Mouse (Mus musculus) liver, embryonic 14.5 days (tissue): Measurements from ENCODE around the gene Sh3d19. TPM values are rescaled to one million over a fixed set of nuclear protein-coding genes. Genes with fewer than 3 reads are reported as not detected.
A peak's percentile ranks its signal among the peaks of the same experiment; 100 is the strongest.

Experiments
- ATAC-seq: fragments of 200-750 bp; cut with Nextera tagmentation; 2 replicates; pipeline ENCODE4 v1.8.0; 2017; ENCODE audit warnings: moderate number of reproducible peaks, mild to moderate bottlenecking, moderate library complexity; ENCODE audit not compliant: insufficient read depth
- DNase-seq, 3 experiments: peaks; one replicate each; pipeline ENCODE4 v3.0.0-alpha.2; 2012 to 2013; ENCODE audit warnings: low read depth in 3 of 3, low spot score in 3 of 3
- H3K27ac ChIP-seq: fragments of 300-500 bp; sonication (generic); 2 replicates; pipeline ENCODE4 v1.5.1; 2014; ENCODE audit warnings: moderate library complexity, mild to moderate bottlenecking, control low read depth, inconsistent platforms
- H3K27me3 ChIP-seq: fragments of 300-500 bp; sonication (generic); 2 replicates; pipeline ENCODE4 v1.6.1; 2014; ENCODE audit warnings: mild to moderate bottlenecking, low read length, moderate library complexity; ENCODE audit not compliant: control insufficient read depth, insufficient read depth
- H3K36me3 ChIP-seq: fragments of 300-500 bp; sonication (generic); replicated peaks from 2 replicates; pipeline ENCODE4 v1.6.1; 2014; ENCODE audit warnings: low read depth; ENCODE audit not compliant: control insufficient read depth, insufficient read depth
- H3K4me1 ChIP-seq, 2 experiments: fragments of 200-500 bp in 1 of 2; fragments of 300-500 bp in 1 of 2; sonication (generic) in 1 of 2; replicated peaks; 2 replicates each; pipeline ENCODE4 v1.6.1; 2012 to 2014; ENCODE audit warnings: antibody characterized with exemption in 1 of 2, inconsistent platforms in 1 of 2, low read length in 1 of 2; ENCODE audit not compliant: control insufficient read depth in 2 of 2, insufficient read depth in 2 of 2
- H3K4me2 ChIP-seq: fragments of 300-500 bp; sonication (generic); 2 replicates; pipeline ENCODE4 v1.6.1; 2014; ENCODE audit warnings: low read depth, mild to moderate bottlenecking, control low read depth, moderate library complexity
- H3K4me3 ChIP-seq, 2 experiments: fragments of 200-500 bp in 1 of 2; fragments of 300-500 bp in 1 of 2; sonication (generic) in 1 of 2; 2 replicates each; pipeline ENCODE4 v1.5.1; 2012 to 2014; ENCODE audit warnings: low read depth in 2 of 2, low read length in 2 of 2, mild to moderate bottlenecking in 2 of 2, control low read depth in 1 of 2, inconsistent platforms in 1 of 2, moderate library complexity in 1 of 2; ENCODE audit not compliant: insufficient read depth in 1 of 2
- H3K9ac ChIP-seq: fragments of 300-500 bp; sonication (generic); replicated peaks from 2 replicates; pipeline ENCODE4 v1.6.1; 2014; ENCODE audit warnings: mild to moderate bottlenecking, control low read depth, moderate library complexity
- H3K9me3 ChIP-seq: fragments of 300-500 bp; sonication (generic); 2 replicates; pipeline ENCODE4 v1.6.1; 2016; ENCODE audit warnings: low read length, mixed read lengths; ENCODE audit not compliant: control insufficient read depth
- CTCF ChIP-seq: IDR thresholded peaks from 2 replicates; pipeline ENCODE4 v1.5.1; 2016; ENCODE audit warnings: antibody characterized with exemption, low read depth, control low read depth
- EP300 ChIP-seq: IDR thresholded peaks from 2 replicates; pipeline ENCODE4 v1.6.1; 2016; ENCODE audit warnings: antibody characterized with exemption, low read depth
- WGBS: fragments of 180-500 bp; shearing (Covaris S2); extraction: QIAGEN DNeasy Blood & Tissue Kit; methylation state at CpG from one replicate; pipeline ENCODE4 v1.1.7; 2014; ENCODE audit not compliant: insufficient replicate concordance; 5-methylcytosine and 5-hydroxymethylcytosine counted together
- polyA plus RNA-seq, 2 experiments: library from polyadenylated mRNA; depleted of rRNA in 1 of 2; stranded (reverse) in 1 of 2; unstranded in 1 of 2; fragments of >200 nt; fragmentation: Nextera tagmentation in 1 of 2; extraction: Ambion mirVana in 1 of 2; gene quantifications; 2 replicates each; pipeline versions ENCODE4 v1.2.1 to v1.2.3; 2012 to 2014

Gene Sh3d19
- polyA plus RNA-seq, 2 experiments = 5.5 to 6.3 TPM

DNA sequence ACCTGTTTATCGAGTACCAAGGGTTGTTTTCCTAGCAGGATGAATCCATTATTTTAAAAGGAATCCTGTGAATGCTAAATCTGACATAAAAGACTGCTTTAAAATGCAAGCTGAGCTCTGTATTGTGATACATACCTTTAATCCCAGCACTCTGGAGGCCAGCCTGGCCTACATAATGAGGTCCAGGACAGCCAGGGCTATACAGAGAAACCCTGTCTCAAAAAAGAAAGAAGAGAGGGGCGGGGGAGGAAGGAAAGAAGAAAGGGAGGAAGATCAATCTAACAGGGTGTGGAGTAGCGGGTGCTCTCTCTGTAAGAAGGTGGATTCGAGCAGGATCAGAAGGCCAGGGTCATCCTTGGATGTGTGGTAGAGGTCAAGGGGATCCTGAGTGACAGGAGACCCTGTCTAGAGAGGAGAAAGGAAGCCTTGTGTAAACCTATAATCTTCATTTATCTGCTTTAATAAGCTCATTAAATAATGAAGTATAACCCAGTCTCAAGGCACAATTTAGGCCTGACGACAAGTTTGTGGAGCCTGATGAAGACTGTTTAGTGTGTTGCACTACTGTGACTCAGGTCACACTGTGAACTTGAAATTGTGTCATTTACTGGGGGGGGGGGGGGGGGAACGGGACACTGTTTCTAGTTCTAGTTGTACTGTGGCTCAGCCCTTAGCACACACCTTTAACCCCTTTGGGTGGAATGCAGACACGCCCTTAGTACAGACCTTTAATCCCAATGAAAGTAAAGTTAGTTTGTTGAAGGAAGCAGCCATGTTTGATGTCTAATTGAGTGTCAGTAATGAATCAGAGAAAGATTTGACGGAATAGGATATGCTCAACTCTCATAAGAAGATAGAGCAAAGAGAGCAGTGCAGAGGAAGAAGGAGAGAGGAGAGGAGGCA lies 137.0 kb downstream of the Sh3d19 start:
- 81% methylated on average over 8 of the region's 8 CpGs for WGBS
- ATAC-seq = peak; percentile 63

DNA sequence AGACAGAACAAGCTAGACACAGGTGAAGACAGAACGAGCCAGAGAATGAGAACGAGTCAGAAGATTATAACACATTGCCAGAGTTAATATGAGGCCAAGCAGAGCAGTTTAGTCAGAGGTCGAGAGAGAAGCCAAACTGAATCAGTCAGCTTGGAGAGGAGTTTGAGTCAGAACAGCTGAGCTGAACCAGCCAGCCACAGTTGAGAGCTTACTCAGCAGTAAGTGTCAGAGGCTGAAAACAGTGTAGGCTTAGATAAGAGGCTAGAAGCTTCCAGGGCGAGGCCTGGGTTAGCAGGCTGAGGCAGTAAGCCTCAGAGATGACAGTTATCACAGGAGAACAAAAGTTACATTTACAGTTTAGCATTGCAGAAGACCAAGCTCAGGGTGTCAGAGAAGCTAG lies 137.7 kb downstream of the Sh3d19 start:
- Histone ChIP-seq H3K27ac (peak overlapping the region; percentile 98), H3K36me3 (no peaks in the 10 kb centered on the region), H3K4me2 (peak overlapping the region; percentile 72), H3K4me1 (peaks cover 35 to 45% of the 10 kb centered on the region in 2 experiments), H3K9ac (peak overlapping the region; percentile 55), H3K27me3 (no peaks in the 10 kb centered on the region), H3K4me3 (no peak overlapping the region; a peak in 1 of 4 replicates), H3K9me3 (no peaks in the 10 kb centered on the region)
- DNase-seq (peak; percentile 77 to 83 (median 83)), ATAC-seq (peak; percentile 97)
- TF ChIP-seq CTCF (no peak), EP300 (peak; percentile 83)
- WGBS = 31% methylated on average over 4 of the region's 4 CpGs

More for the DNA sequence above, 137.0 kb downstream of the Sh3d19 start:
- DNase-seq = no peak
- peak overlapping the region; percentile 72 for H3K4me2 ChIP-seq
- H3K9ac ChIP-seq = peak overlapping the region; percentile 46
- H3K27ac ChIP-seq = peak overlapping the region; percentile 98
- H3K27me3 ChIP-seq = no peaks in the 10 kb centered on the region
- peaks cover 35 to 45% of the 10 kb centered on the region in 2 experiments for H3K4me1 ChIP-seq
- TF ChIP-seq CTCF (no peak), EP300 (no peak)
- no peaks in the 10 kb centered on the region for H3K36me3 ChIP-seq
- no peaks in the 10 kb centered on the region for H3K9me3 ChIP-seq
- H3K4me3 ChIP-seq = no peak overlapping the region; a peak in 1 of 4 replicates

DNA sequence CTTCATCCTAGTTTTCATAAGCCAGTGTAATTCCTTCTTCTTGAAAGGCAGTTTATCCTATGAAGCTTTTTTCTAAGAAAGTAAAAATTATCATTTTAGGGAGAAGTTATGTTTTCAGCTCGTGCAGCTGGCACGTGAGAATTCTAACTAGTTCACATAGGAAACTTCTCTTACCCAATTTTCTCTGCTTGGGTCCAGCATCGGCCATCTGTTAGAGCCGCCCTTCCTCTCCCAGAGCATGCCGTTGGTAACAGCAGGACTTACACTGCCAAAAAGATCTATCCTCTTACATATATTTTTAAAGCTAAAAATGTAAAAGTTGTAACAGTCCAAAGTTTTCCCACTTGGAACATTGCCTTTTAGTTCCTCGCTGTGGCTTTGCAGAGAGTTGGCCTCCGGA lies 138.2 kb downstream of the Sh3d19 start:
- Histone ChIP-seq H3K27me3 (no peaks in the 10 kb centered on the region), H3K9me3 (no peaks in the 10 kb centered on the region), H3K4me3 (no peak overlapping the region), H3K9ac (peak overlapping the region; percentile 69), H3K27ac (peak overlapping the region; percentile 98), H3K4me1 (peaks cover 35 to 41% of the 10 kb centered on the region in 2 experiments), H3K4me2 (peak overlapping the region; percentile 72), H3K36me3 (no peaks in the 10 kb centered on the region)
- DNase-seq (no peak), ATAC-seq (no peak)
- WGBS = 60% methylated on average over 7 of the region's 7 CpGs
- TF ChIP-seq CTCF (no peak), EP300 (no peak)

DNA sequence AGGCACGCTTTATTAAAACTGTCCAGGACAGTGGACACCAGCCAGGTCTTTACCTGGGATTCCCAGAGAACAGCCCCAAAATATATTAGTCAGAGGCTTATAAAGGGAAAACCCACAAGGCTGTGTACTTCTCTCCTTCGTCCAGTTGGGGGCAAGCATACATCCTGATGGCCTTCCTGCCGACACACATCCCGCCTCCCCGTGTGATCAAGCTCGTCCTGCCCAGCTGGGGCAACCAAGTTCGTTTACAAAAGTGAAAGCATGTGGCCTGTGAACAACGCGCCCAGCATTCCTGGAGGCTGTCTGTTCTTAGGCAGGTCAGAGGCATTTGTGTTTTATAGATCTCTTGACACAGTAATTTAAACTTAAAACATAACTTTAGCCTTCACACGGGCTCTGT lies 139.2 kb downstream of the Sh3d19 start:
- WGBS = 12% methylated on average over 10 of the region's 10 CpGs
- TF ChIP-seq CTCF = peak; percentile 85
- TF ChIP-seq EP300 = no peak
- peak; percentile 68 to 72 (median 68) for DNase-seq
- H3K36me3 ChIP-seq = no peaks in the 10 kb centered on the region
- H3K4me3 ChIP-seq = peak overlapping the region; percentile 1 to 25; a peak in 2 of 4 replicates
- no peaks in the 10 kb centered on the region for H3K27me3 ChIP-seq
- peak overlapping the region; percentile 72 for H3K4me2 ChIP-seq
- H3K4me1 ChIP-seq = peaks cover 35 to 40% of the 10 kb centered on the region in 2 experiments
- no peaks in the 10 kb centered on the region for H3K9me3 ChIP-seq
- H3K9ac ChIP-seq = peak overlapping the region; percentile 69
- H3K27ac ChIP-seq = peak overlapping the region; percentile 98
- peak; percentile 36 for ATAC-seq

DNA sequence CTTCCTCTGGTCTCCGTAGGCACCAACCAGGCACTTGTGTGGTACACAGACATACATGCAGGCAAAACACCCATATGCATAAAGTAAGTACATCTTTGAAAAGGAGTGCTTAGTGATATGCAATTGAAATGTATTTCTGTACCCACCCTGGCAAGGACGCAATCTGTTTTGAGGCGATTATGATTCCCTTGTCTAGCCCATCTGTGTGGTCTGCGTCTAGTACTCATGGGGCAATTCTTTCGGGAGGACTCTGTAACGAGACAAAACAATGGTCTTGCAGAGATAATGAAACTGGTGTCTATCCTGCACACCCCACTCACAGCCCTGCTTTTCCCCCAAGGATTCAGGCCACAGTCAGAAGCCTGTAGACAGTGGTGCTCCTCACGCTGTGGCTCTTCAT lies 141.9 kb downstream of the Sh3d19 start:
- Histone ChIP-seq H3K9ac (no peak overlapping the region), H3K27me3 (no peaks in the 10 kb centered on the region), H3K4me3 (no peak overlapping the region), H3K36me3 (no peaks in the 10 kb centered on the region), H3K27ac (no peak overlapping the region), H3K9me3 (peaks cover 2% of the 10 kb centered on the region; the same call in 1 of the 2 replicates), H3K4me1 (peaks cover 29 to 34% of the 10 kb centered on the region in 2 experiments), H3K4me2 (no peak overlapping the region)
- 40% methylated on average over 7 of the region's 7 CpGs for WGBS
- ATAC-seq (no peak), DNase-seq (no peak)
- TF ChIP-seq CTCF (no peak), EP300 (peak; percentile 49)
